Mouse (Mus musculus) hindbrain, embryonic 11.5 days (tissue): ENCODE data around the gene Reep3. TPM values are rescaled to one million over a fixed set of nuclear protein-coding genes. Genes with fewer than 3 reads are reported as not detected.
A peak's percentile ranks its signal among the peaks of the same experiment; 100 is the strongest.

ENCODE experiments used
- ATAC-seq: fragments of 200-750 bp; cut with Nextera tagmentation; 2 replicates; pipeline ENCODE4 v1.8.0; 2017; ENCODE audit warnings: mild to moderate bottlenecking, moderate TSS enrichment, moderate library complexity; ENCODE audit not compliant: low FRiP score
- DNase-seq: peaks from one replicate; pipeline ENCODE4 v3.0.0-alpha.2; 2015; ENCODE audit warnings: low spot score
- H3K27ac ChIP-seq: fragments of 300-500 bp; sonication (generic); 2 replicates; pipeline ENCODE4 v1.5.1; 2014; ENCODE audit warnings: mild to moderate bottlenecking, low read depth, low read length
- H3K27me3 ChIP-seq: fragments of 300-500 bp; sonication (generic); 2 replicates; pipeline ENCODE4 v1.6.1; 2014; ENCODE audit warnings: mild to moderate bottlenecking, low read length, moderate library complexity, mixed read lengths; ENCODE audit not compliant: control insufficient read depth, insufficient read depth
- H3K36me3 ChIP-seq: fragments of 300-500 bp; sonication (generic); 2 replicates; pipeline ENCODE4 v1.6.1; 2014; ENCODE audit warnings: mild to moderate bottlenecking, low read length, moderate library complexity, mixed read lengths; ENCODE audit not compliant: control insufficient read depth, insufficient read depth
- H3K4me1 ChIP-seq: fragments of 300-500 bp; sonication (generic); replicated peaks from 2 replicates; pipeline ENCODE4 v1.6.1; 2014; ENCODE audit warnings: low read length, mixed read lengths; ENCODE audit not compliant: control insufficient read depth, insufficient read depth
- H3K4me2 ChIP-seq: fragments of 300-500 bp; sonication (generic); replicated peaks from 2 replicates; pipeline ENCODE4 v1.6.1; 2014; ENCODE audit warnings: mild to moderate bottlenecking, low read depth, low read length
- H3K4me3 ChIP-seq: fragments of 300-500 bp; sonication (generic); 2 replicates; pipeline ENCODE4 v1.5.1; 2014; ENCODE audit warnings: low read depth, low read length
- H3K9ac ChIP-seq: fragments of 300-500 bp; sonication (generic); 2 replicates; pipeline ENCODE4 v1.6.1; 2014; ENCODE audit warnings: low read depth, low read length
- H3K9me3 ChIP-seq: fragments of 300-500 bp; sonication (generic); 2 replicates; pipeline ENCODE4 v1.6.1; 2016; ENCODE audit warnings: low read length; ENCODE audit not compliant: control insufficient read depth
- WGBS: fragments of 180-500 bp; shearing (Covaris S2); extraction: QIAGEN DNeasy Blood & Tissue Kit; methylation state at CpG from one replicate; pipeline ENCODE4 v1.1.7; 2014; 5-methylcytosine and 5-hydroxymethylcytosine counted together
- polyA plus RNA-seq: library from polyadenylated mRNA; unstranded; fragments of >200 nt; fragmentation: Nextera tagmentation; extraction: Ambion mirVana; gene quantifications from 2 replicates; pipeline ENCODE4 v1.2.1, GENCODE M21; 2014

The Reep3 gene
- polyA plus RNA-seq, 1 experiment from 2014 or later: 53.8 TPM

- DNase-seq (no peak), ATAC-seq (no peak)
- H3K4me2 ChIP-seq: no peak overlapping the region
- no peaks in the 10 kb centered on the region for H3K36me3 ChIP-seq
- H3K4me3 ChIP-seq: no peak overlapping the region
- H3K4me1 ChIP-seq: no peaks in the 10 kb centered on the region
- WGBS: 95% methylated on average over 3 of the region's 3 CpGs
- no peaks in the 10 kb centered on the region for H3K27me3 ChIP-seq
- H3K9me3 ChIP-seq: no peaks in the 10 kb centered on the region
- H3K9ac ChIP-seq: no peak overlapping the region
- no peak overlapping the region for H3K27ac ChIP-seq
These were observed 119.7 kb downstream of the Reep3 start for GRCm38 (mm10) chr10:66977093-66977492.

- Histone ChIP-seq H3K9me3 (no peaks in the 10 kb centered on the region), H3K27me3 (no peaks in the 10 kb centered on the region), H3K4me1 (no peaks in the 10 kb centered on the region), H3K9ac (no peak overlapping the region), H3K36me3 (no peaks in the 10 kb centered on the region), H3K4me2 (no peak overlapping the region), H3K27ac (no peak overlapping the region), H3K4me3 (no peak overlapping the region)
- 83% methylated on average over 1 of the region's 1 CpGs for WGBS
- ATAC-seq: no peak
- DNase-seq: no peak
These were observed 121.3 kb downstream of the Reep3 start for GRCm38 (mm10) chr10:66975451-66975850.

GRCm38 (mm10) chr10:66974417-66974816 is 122.3 kb downstream of the Reep3 start:
- H3K4me3 ChIP-seq: no peak overlapping the region
- H3K27ac ChIP-seq: no peak overlapping the region
- no peaks in the 10 kb centered on the region for H3K27me3 ChIP-seq
- H3K4me2 ChIP-seq: no peak overlapping the region
- no peaks in the 10 kb centered on the region for H3K36me3 ChIP-seq
- no peak overlapping the region for H3K9ac ChIP-seq
- no peaks in the 10 kb centered on the region for H3K9me3 ChIP-seq
- 69% methylated on average over 4 of the region's 4 CpGs for WGBS
- H3K4me1 ChIP-seq: no peaks in the 10 kb centered on the region
- no peak for DNase-seq
- no peak for ATAC-seq

GRCm38 (mm10) chr10:66973866-66974265 is 122.9 kb downstream of the Reep3 start:
- ATAC-seq: no peak

GRCm38 (mm10) chr10:66973274-66973673 is 123.5 kb downstream of the Reep3 start:
- no peak for ATAC-seq
- H3K27me3 ChIP-seq: no peaks in the 10 kb centered on the region
- H3K27ac ChIP-seq: no peak overlapping the region
- no peaks in the 10 kb centered on the region for H3K36me3 ChIP-seq
- no peaks in the 10 kb centered on the region for H3K9me3 ChIP-seq
- no peak overlapping the region for H3K4me2 ChIP-seq
- no peak overlapping the region for H3K4me3 ChIP-seq
- WGBS: 78% methylated on average over 2 of the region's 2 CpGs
- H3K9ac ChIP-seq: no peak overlapping the region
- H3K4me1 ChIP-seq: no peaks in the 10 kb centered on the region
- no peak for DNase-seq

More at GRCm38 (mm10) chr10:66973866-66974265, 122.9 kb downstream of the Reep3 start:
- no peaks in the 10 kb centered on the region for H3K36me3 ChIP-seq
- no peak overlapping the region for H3K4me2 ChIP-seq
- H3K9me3 ChIP-seq: no peaks in the 10 kb centered on the region
- H3K27ac ChIP-seq: no peak overlapping the region
- no peaks in the 10 kb centered on the region for H3K27me3 ChIP-seq
- H3K9ac ChIP-seq: no peak overlapping the region
- no peaks in the 10 kb centered on the region for H3K4me1 ChIP-seq
- DNase-seq: no peak
- H3K4me3 ChIP-seq: no peak overlapping the region
- 81% methylated on average over 6 of the region's 6 CpGs for WGBS

- WGBS: 93% methylated on average over 23 of the region's 23 CpGs
These were observed 126.2 kb downstream of the Reep3 start for GRCm38 (mm10) chr10:66970336-66971115.

GRCm38 (mm10) chr10:66969581-66969980 is 127.2 kb downstream of the Reep3 start:
- ATAC-seq (no peak), DNase-seq (no peak)
- H3K27ac ChIP-seq: no peak overlapping the region
- no peak overlapping the region for H3K9ac ChIP-seq
- H3K36me3 ChIP-seq: no peaks in the 10 kb centered on the region
- H3K4me2 ChIP-seq: no peak overlapping the region
- WGBS: 48% methylated on average over 2 of the region's 2 CpGs
- no peaks in the 10 kb centered on the region for H3K4me1 ChIP-seq
- no peaks in the 10 kb centered on the region for H3K9me3 ChIP-seq
- H3K4me3 ChIP-seq: no peak overlapping the region
- no peaks in the 10 kb centered on the region for H3K27me3 ChIP-seq

More at GRCm38 (mm10) chr10:66970336-66971115, 126.2 kb downstream of the Reep3 start:
- no peaks in the 10 kb centered on the region for H3K27me3 ChIP-seq
- DNase-seq: no peak
- no peak for ATAC-seq
- no peak overlapping the region for H3K4me3 ChIP-seq
- no peak overlapping the region for H3K4me2 ChIP-seq
- no peaks in the 10 kb centered on the region for H3K9me3 ChIP-seq
- H3K4me1 ChIP-seq: no peaks in the 10 kb centered on the region
- no peak overlapping the region for H3K9ac ChIP-seq
- H3K36me3 ChIP-seq: no peaks in the 10 kb centered on the region
- no peak overlapping the region for H3K27ac ChIP-seq

GRCm38 (mm10) chr10:66969081-66969480 is 127.7 kb downstream of the Reep3 start:
- Histone ChIP-seq H3K27me3 (no peaks in the 10 kb centered on the region), H3K4me1 (no peaks in the 10 kb centered on the region), H3K36me3 (no peaks in the 10 kb centered on the region), H3K9me3 (no peaks in the 10 kb centered on the region), H3K27ac (no peak overlapping the region), H3K4me3 (no peak overlapping the region), H3K9ac (no peak overlapping the region), H3K4me2 (no peak overlapping the region)
- DNase-seq (no peak), ATAC-seq (no peak)
- WGBS: 75% methylated on average over 5 of the region's 5 CpGs

- no peaks in the 10 kb centered on the region for H3K36me3 ChIP-seq
- H3K4me1 ChIP-seq: no peaks in the 10 kb centered on the region
- no peak overlapping the region for H3K27ac ChIP-seq
- no peaks in the 10 kb centered on the region for H3K9me3 ChIP-seq
- H3K9ac ChIP-seq: no peak overlapping the region
- no peaks in the 10 kb centered on the region for H3K27me3 ChIP-seq
- no peak overlapping the region for H3K4me2 ChIP-seq
- 23% methylated on average over 4 of the region's 4 CpGs for whole genome bisulfite sequencing
- DNase-seq: peak; percentile 73
- ATAC-seq: peak; percentile 80
- no peak overlapping the region for H3K4me3 ChIP-seq
These were observed 128.2 kb downstream of the Reep3 start for GRCm38 (mm10) chr10:66968541-66968940.
